Mouse (Mus musculus): ENCODE data around the gene Gm16253. TPM values are rescaled to one million over a fixed set of nuclear protein-coding genes. Genes with fewer than 3 reads are reported as not detected.

Gene Gm16253
- polyA plus RNA-seq, 1 experiment from 2014 or later: 0.55 TPM

- Histone ChIP-seq H3K27ac (ENCODE audit: low read length) (no peak overlapping the region), H3K9ac (ENCODE audit: low read depth, low read length) (no peak overlapping the region), H3K9me3 (replicated peaks; ENCODE audit: control insufficient read depth, low read length) (no peaks in the 10 kb centered on the region), H3K36me3 (ENCODE audit: control insufficient read depth, insufficient read depth) (no peaks in the 10 kb centered on the region), H3K4me3 (ENCODE audit: low read depth, low read length) (no peak overlapping the region), H3K4me1 (ENCODE audit: control insufficient read depth, low read depth, low read length) (no peaks in the 10 kb centered on the region), H3K27me3 (ENCODE audit: control insufficient read depth, insufficient read depth, low read depth, low read length) (no peaks in the 10 kb centered on the region), H3K4me2 (ENCODE audit: low read depth, low read length) (no peak overlapping the region)
- whole genome bisulfite sequencing (ENCODE audit: insufficient replicate concordance): 33% methylated on average over 1 of the region's 1 CpGs
- no peak for ATAC-seq (ENCODE audit: low read depth)
Observed at GRCm38 (mm10) chr3:96545565-96545964, 31.2 kb upstream of the Gm16253 start.

GRCm38 (mm10) chr3:96546880-96547279, 29.9 kb upstream of the Gm16253 start:
- H3K4me1 ChIP-seq (ENCODE audit: control insufficient read depth, low read depth, low read length): no peaks in the 10 kb centered on the region
- H3K9me3 ChIP-seq (replicated peaks; ENCODE audit: control insufficient read depth, low read length): no peaks in the 10 kb centered on the region
- no peaks in the 10 kb centered on the region for H3K27me3 ChIP-seq (ENCODE audit: control insufficient read depth, insufficient read depth, low read depth, low read length)
- H3K27ac ChIP-seq (ENCODE audit: low read length): no peak overlapping the region
- ATAC-seq (ENCODE audit: low read depth): no peak
- 43% methylated on average over 4 of the region's 4 CpGs for WGBS (ENCODE audit: insufficient replicate concordance)
- H3K9ac ChIP-seq (ENCODE audit: low read depth, low read length): no peak overlapping the region
- H3K36me3 ChIP-seq (ENCODE audit: control insufficient read depth, insufficient read depth): no peaks in the 10 kb centered on the region
- H3K4me3 ChIP-seq (ENCODE audit: low read depth, low read length): no peak overlapping the region
- no peak overlapping the region for H3K4me2 ChIP-seq (ENCODE audit: low read depth, low read length)

- Histone ChIP-seq H3K36me3 (ENCODE audit: control insufficient read depth, insufficient read depth) (no peaks in the 10 kb centered on the region), H3K9me3 (replicated peaks; ENCODE audit: control insufficient read depth, low read length) (no peaks in the 10 kb centered on the region), H3K4me1 (ENCODE audit: control insufficient read depth, low read depth, low read length) (no peaks in the 10 kb centered on the region), H3K9ac (ENCODE audit: low read depth, low read length) (no peak overlapping the region), H3K4me2 (ENCODE audit: low read depth, low read length) (no peak overlapping the region; the same call in 1 of the 2 replicates), H3K27ac (ENCODE audit: low read length) (no peak overlapping the region), H3K4me3 (ENCODE audit: low read depth, low read length) (no peak overlapping the region), H3K27me3 (ENCODE audit: control insufficient read depth, insufficient read depth, low read depth, low read length) (no peaks in the 10 kb centered on the region)
- WGBS (ENCODE audit: insufficient replicate concordance): 13% methylated on average over 14 of the region's 14 CpGs
- ATAC-seq (ENCODE audit: low read depth): no peak
Observed at GRCm38 (mm10) chr3:96547389-96547960, 29.3 kb upstream of the Gm16253 start.

GRCm38 (mm10) chr3:96548824-96549223, 28.0 kb upstream of the Gm16253 start:
- Histone ChIP-seq H3K4me1 (ENCODE audit: control insufficient read depth, low read depth, low read length) (no peaks in the 10 kb centered on the region), H3K36me3 (ENCODE audit: control insufficient read depth, insufficient read depth) (no peaks in the 10 kb centered on the region), H3K27ac (ENCODE audit: low read length) (no peak overlapping the region), H3K27me3 (ENCODE audit: control insufficient read depth, insufficient read depth, low read depth, low read length) (no peaks in the 10 kb centered on the region), H3K9ac (ENCODE audit: low read depth, low read length) (no peak overlapping the region), H3K9me3 (replicated peaks; ENCODE audit: control insufficient read depth, low read length) (no peaks in the 10 kb centered on the region), H3K4me3 (ENCODE audit: low read depth, low read length) (no peak overlapping the region), H3K4me2 (ENCODE audit: low read depth, low read length) (no peak overlapping the region)
- no peak for ATAC-seq (ENCODE audit: low read depth)
- 71% methylated on average over 7 of the region's 7 CpGs for WGBS (ENCODE audit: insufficient replicate concordance)

- Histone ChIP-seq H3K4me2 (ENCODE audit: low read depth, low read length) (no peak overlapping the region), H3K9me3 (replicated peaks; ENCODE audit: control insufficient read depth, low read length) (no peaks in the 10 kb centered on the region), H3K27ac (ENCODE audit: low read length) (no peak overlapping the region), H3K27me3 (ENCODE audit: control insufficient read depth, insufficient read depth, low read depth, low read length) (no peaks in the 10 kb centered on the region), H3K4me3 (ENCODE audit: low read depth, low read length) (no peak overlapping the region), H3K9ac (ENCODE audit: low read depth, low read length) (no peak overlapping the region), H3K36me3 (ENCODE audit: control insufficient read depth, insufficient read depth) (no peaks in the 10 kb centered on the region), H3K4me1 (ENCODE audit: control insufficient read depth, low read depth, low read length) (no peaks in the 10 kb centered on the region)
- no peak for ATAC-seq (ENCODE audit: low read depth)
- 54% methylated on average over 5 of the region's 5 CpGs for WGBS (ENCODE audit: insufficient replicate concordance)
Observed at GRCm38 (mm10) chr3:96549346-96549745, 27.4 kb upstream of the Gm16253 start.

GRCm38 (mm10) chr3:96551203-96551602, 25.6 kb upstream of the Gm16253 start:
- WGBS (ENCODE audit: insufficient replicate concordance): 8% methylated on average over 8 of the region's 8 CpGs
- H3K36me3 ChIP-seq (ENCODE audit: control insufficient read depth, insufficient read depth): no peaks in the 10 kb centered on the region
- no peaks in the 10 kb centered on the region for H3K27me3 ChIP-seq (ENCODE audit: control insufficient read depth, insufficient read depth, low read depth, low read length)
- H3K27ac ChIP-seq (ENCODE audit: low read length): no peak overlapping the region
- H3K4me1 ChIP-seq (ENCODE audit: control insufficient read depth, low read depth, low read length): peaks cover 4% of the 10 kb centered on the region
- ATAC-seq (ENCODE audit: low read depth): no peak
- no peak overlapping the region for H3K4me2 ChIP-seq (ENCODE audit: low read depth, low read length)
- no peak overlapping the region for H3K9ac ChIP-seq (ENCODE audit: low read depth, low read length)
- H3K9me3 ChIP-seq (replicated peaks; ENCODE audit: control insufficient read depth, low read length): no peaks in the 10 kb centered on the region
- H3K4me3 ChIP-seq (ENCODE audit: low read depth, low read length): no peak overlapping the region

GRCm38 (mm10) chr3:96551890-96552289, 24.9 kb upstream of the Gm16253 start:
- WGBS (ENCODE audit: insufficient replicate concordance): 51% methylated on average over 7 of the region's 7 CpGs
- Histone ChIP-seq H3K27ac (ENCODE audit: low read length) (no peak overlapping the region), H3K4me3 (ENCODE audit: low read depth, low read length) (no peak overlapping the region), H3K36me3 (ENCODE audit: control insufficient read depth, insufficient read depth) (no peaks in the 10 kb centered on the region), H3K9me3 (replicated peaks; ENCODE audit: control insufficient read depth, low read length) (no peaks in the 10 kb centered on the region), H3K27me3 (ENCODE audit: control insufficient read depth, insufficient read depth, low read depth, low read length) (no peaks in the 10 kb centered on the region), H3K4me1 (ENCODE audit: control insufficient read depth, low read depth, low read length) (peaks cover 9% of the 10 kb centered on the region), H3K9ac (ENCODE audit: low read depth, low read length) (no peak overlapping the region), H3K4me2 (ENCODE audit: low read depth, low read length) (no peak overlapping the region)
- no peak for ATAC-seq (ENCODE audit: low read depth)

- no peak overlapping the region for H3K9ac ChIP-seq (ENCODE audit: low read depth, low read length)
- ATAC-seq (ENCODE audit: low read depth): no peak
- no peaks in the 10 kb centered on the region for H3K27me3 ChIP-seq (ENCODE audit: control insufficient read depth, insufficient read depth, low read depth, low read length)
- no peak overlapping the region for H3K4me3 ChIP-seq (ENCODE audit: low read depth, low read length)
- no peak overlapping the region for H3K27ac ChIP-seq (ENCODE audit: low read length)
- WGBS (ENCODE audit: insufficient replicate concordance): 42% methylated on average over 6 of the region's 6 CpGs
- H3K9me3 ChIP-seq (replicated peaks; ENCODE audit: control insufficient read depth, low read length): no peaks in the 10 kb centered on the region
- H3K4me2 ChIP-seq (ENCODE audit: low read depth, low read length): no peak overlapping the region
- no peaks in the 10 kb centered on the region for H3K36me3 ChIP-seq (ENCODE audit: control insufficient read depth, insufficient read depth)
- H3K4me1 ChIP-seq (ENCODE audit: control insufficient read depth, low read depth, low read length): peaks cover 12% of the 10 kb centered on the region
Observed at GRCm38 (mm10) chr3:96553601-96554000, 23.2 kb upstream of the Gm16253 start.

GRCm38 (mm10) chr3:96554251-96554650, 22.5 kb upstream of the Gm16253 start:
- no peak overlapping the region for H3K27ac ChIP-seq (ENCODE audit: low read length)
- no peak overlapping the region for H3K4me3 ChIP-seq (ENCODE audit: low read depth, low read length)
- no peaks in the 10 kb centered on the region for H3K36me3 ChIP-seq (ENCODE audit: control insufficient read depth, insufficient read depth)
- no peaks in the 10 kb centered on the region for H3K27me3 ChIP-seq (ENCODE audit: control insufficient read depth, insufficient read depth, low read depth, low read length)
- ATAC-seq (ENCODE audit: low read depth): no peak
- H3K9me3 ChIP-seq (replicated peaks; ENCODE audit: control insufficient read depth, low read length): no peaks in the 10 kb centered on the region
- H3K9ac ChIP-seq (ENCODE audit: low read depth, low read length): no peak overlapping the region
- no peak overlapping the region for H3K4me2 ChIP-seq (ENCODE audit: low read depth, low read length)
- WGBS (ENCODE audit: insufficient replicate concordance): 68% methylated on average over 6 of the region's 6 CpGs
- peaks cover 12% of the 10 kb centered on the region for H3K4me1 ChIP-seq (ENCODE audit: control insufficient read depth, low read depth, low read length)

Measured in liver, embryonic 16.5 days (tissue).